Mouse (Mus musculus) left cerebral cortex, adult 6 months (tissue): Measurements from ENCODE around the gene 2510002D24Rik. TPM values are rescaled to one million over a fixed set of nuclear protein-coding genes. Genes with fewer than 3 reads are reported as not detected.

Experiments
- long read RNA-seq, 2 experiments: library from polyadenylated mRNA; unstranded; transcript quantifications; one replicate each; pipeline ENCODE4 v2.0.0; 2019 to 2020
- polyA plus RNA-seq: library from polyadenylated mRNA; unstranded; fragments of <200 nt; fragmentation: Nextera tagmentation; gene quantifications from 2 replicates; pipeline ENCODE4 v1.2.3, GENCODE M21; 2021

The 2510002D24Rik gene
- polyA plus RNA-seq: 50.5 and 64.3 TPM in 2 replicates
- long read RNA-seq, experiment 1, transcript 2510002D24Rik-201 (3 exons, 1,281 nt): major isoform, 25 of 43 reads
- long read RNA-seq, experiment 1, transcript 2510002D24Rik-203 (2 exons, 930 nt): minor isoform, 10 of 43 reads
- long read RNA-seq, experiment 1, partial matches to known transcripts: 1 of 43 reads
- long read RNA-seq, experiment 1, other reads (novel, unspliced or antisense): 6 of 43 reads
- long read RNA-seq, experiment 2, transcript 2510002D24Rik-203 (2 exons, 930 nt): minor isoform, 10 of 46 reads
- long read RNA-seq, experiment 2, transcript 2510002D24Rik-201 (3 exons, 1,281 nt): major isoform, 31 of 46 reads
- long read RNA-seq, experiment 2, partial matches to known transcripts: 2 of 46 reads
- long read RNA-seq, experiment 2, other reads (novel, unspliced or antisense): 3 of 46 reads

DNA sequence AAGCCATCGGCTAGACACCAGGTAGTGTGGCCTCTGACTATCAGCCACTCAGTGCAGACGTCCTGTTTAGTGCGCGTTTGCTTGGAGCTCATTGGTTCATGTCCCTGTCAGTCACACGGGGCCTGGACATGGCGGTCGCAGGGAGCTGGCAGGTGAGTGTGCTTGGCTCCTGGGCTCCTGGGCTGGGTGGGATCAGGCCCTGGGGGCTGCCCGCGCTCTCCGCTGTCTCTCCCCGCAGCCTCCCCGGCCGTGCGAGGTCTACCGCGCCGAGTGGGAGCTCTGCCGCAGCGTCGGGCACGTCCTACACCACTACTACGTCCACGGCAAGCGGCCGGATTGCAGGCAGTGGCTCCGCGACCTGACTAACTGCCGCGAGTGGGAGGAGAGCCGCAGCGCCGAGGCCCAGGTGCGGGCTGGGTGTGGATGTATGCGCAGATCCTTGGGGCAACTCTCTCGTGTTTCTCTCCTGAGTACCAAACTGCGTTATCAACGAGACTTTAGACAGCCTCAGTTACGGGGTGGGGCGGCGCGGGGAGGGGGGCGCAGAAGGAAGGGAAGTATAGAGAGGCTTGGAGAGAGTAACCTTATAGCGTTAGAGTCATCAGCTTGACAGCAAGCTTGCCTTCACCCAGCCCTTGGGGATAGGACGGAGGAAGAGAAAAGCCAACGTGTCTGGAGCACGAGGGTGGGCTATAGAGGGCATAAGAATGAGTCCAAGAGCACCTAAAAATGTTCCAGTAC, at the start of gene 2510002D24Rik, which contains the start of gene Gm28539:
Gene 2510002D24Rik (plus strand): TSS at position 111 of the 741 bp plus-strand sequence.
Gene Gm28539 (plus strand): TSS at position 117 of the 741 bp plus-strand sequence.

DNA sequence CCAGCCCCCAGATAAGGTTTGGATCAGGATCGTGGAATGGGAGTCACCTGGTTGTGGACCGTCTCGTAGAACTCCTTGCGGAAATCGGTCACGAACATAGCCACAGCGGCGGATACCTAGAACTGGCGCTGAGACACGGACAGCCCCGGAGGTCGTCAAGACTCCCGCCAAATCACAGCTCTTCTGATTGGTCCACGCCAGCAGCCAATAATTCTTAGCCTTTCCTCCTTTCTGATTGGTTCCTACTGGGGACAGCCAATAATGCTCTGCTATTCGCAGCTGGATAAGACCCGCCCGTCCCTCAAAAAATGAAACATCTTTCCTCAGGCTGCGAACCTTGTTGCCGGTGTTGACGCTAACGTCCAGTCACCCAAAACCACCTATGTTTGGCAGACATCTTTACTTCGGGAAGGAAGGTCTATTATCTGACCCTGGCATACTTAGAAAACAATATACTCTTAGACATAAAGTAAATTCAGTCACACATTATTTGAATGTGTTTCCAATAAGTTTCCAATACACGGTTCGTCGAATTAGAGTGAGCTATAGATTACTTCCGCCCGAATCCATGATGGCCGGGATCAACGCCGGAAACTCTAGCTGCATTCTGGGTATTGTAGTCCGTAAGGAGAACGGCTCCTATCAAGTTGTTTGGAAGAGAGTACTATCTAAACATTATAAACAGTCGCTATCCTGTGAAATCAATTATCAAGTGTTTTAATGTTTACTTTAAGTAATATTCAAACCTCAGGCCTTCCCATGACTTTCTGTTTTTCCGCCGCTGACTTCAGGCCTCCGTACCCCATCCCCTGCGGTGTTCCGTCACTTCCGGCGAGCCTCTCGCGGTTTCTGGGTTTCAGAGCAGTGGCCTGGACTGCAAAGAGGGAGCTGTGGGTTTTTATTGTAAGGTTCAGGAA, 24.7 kb upstream of the 2510002D24Rik start, which contains the start of the genes Ufd1 and Cdc45:
Gene Ufd1 (plus strand): TSS at position 312 of the 917 bp plus-strand sequence.
Gene Cdc45 (minus strand): TSS at position 520 of the 917 bp plus-strand sequence.

DNA sequence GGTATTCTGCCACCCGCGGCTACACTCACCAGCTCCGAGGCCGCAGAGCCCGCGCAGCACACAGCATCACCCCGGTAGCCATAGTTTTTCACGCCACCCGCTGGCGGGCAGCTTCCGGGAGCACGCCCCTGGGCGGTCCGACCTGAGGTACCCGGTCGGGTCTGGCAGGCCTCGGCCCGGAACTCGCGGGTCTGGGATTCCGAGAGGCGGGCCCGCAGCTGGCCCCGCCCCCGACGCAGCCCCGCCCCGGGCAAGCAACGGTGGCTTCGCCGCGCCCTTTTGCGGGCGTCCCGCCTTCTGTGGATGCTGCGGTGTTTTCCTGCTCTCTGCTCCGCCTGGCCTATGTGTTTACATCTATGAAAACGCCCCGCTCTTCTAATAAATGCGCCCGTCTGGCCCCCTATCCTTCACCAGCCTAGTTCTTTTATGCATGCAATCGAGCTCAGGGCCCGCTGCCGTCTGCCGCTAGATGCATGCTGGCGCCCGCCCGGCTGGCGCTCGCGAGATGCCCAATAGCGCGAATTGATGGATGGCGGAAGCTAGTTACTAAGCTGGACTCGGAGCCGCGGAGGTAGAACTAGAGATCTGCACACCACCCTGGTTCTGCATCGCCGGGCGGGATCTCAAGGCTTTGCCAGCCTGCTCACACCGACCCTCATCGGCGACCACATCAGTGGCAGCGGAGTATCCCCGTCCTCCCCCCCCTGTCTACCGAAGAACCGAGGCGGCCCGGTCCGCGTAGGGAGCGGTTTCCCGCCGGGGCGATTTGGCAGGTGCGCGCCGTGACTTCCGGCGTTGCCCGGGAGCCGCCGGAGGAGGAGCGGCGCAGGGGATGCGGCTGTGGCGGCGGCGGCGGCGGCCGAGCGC, 40.3 kb downstream of the 2510002D24Rik start, which contains the start of the genes Mrpl40 and Hira:
Gene Mrpl40 (minus strand): TSS at position 421 of the 867 bp plus-strand sequence.
Gene Hira (plus strand): TSS at position 596 of the 867 bp plus-strand sequence.

Other genes with a start within 250 kb of the 2510002D24Rik start
- gene Tbx1, start 245.9 kb upstream of the 2510002D24Rik start, polyA plus RNA-seq: 0.22 and 1.9 TPM in 2 replicates
- 0.78 and 0.85 TPM in 2 replicates for gene Gp1bb, start 214.2 kb upstream of the 2510002D24Rik start, polyA plus RNA-seq
- 45.5 and 54.2 TPM in 2 replicates for gene Gm49601, start 210.2 kb upstream of the 2510002D24Rik start, polyA plus RNA-seq
- gene Sept5, start 206.6 kb upstream of the 2510002D24Rik start, polyA plus RNA-seq: 105 and 304 TPM in 2 replicates
- gene Cldn5, start 59.7 kb upstream of the 2510002D24Rik start, polyA plus RNA-seq: 118 and 161 TPM in 2 replicates
- 84.9 and 90.6 TPM in 2 replicates for gene Ufd1, start 24.8 kb upstream of the 2510002D24Rik start, polyA plus RNA-seq
- gene Cdc45, start 24.6 kb upstream of the 2510002D24Rik start, polyA plus RNA-seq: 2.2 and 2.7 TPM in 2 replicates
- gene Gm28539, start within 50 bp of the 2510002D24Rik start, polyA plus RNA-seq: 0.31 TPM in 1 of 2 replicates, not detected in the other
- gene Mrpl40, start 40.3 kb downstream of the 2510002D24Rik start, polyA plus RNA-seq: 93.7 and 110 TPM in 2 replicates
- gene Hira, start 40.5 kb downstream of the 2510002D24Rik start, polyA plus RNA-seq: 8.1 and 9.0 TPM in 2 replicates